Mouse (Mus musculus) lung, embryonic 15.5 days (tissue): ENCODE measurements around the gene Rnf41. TPM values are rescaled to one million over a fixed set of nuclear protein-coding genes. Genes with fewer than 3 reads are reported as not detected.

Experiments used
- ATAC-seq: fragments of 200-750 bp; cut with Nextera tagmentation; 2 replicates; pipeline ENCODE4 v1.8.0; 2017; ENCODE audit warnings: moderate number of reproducible peaks, borderline replicate concordance; ENCODE audit not compliant: low FRiP score, low TSS enrichment; ENCODE audit errors: extremely low read depth
- H3K27ac ChIP-seq: fragments of 300-500 bp; sonication (generic); 2 replicates; pipeline ENCODE4 v1.5.1; 2015; ENCODE audit warnings: moderate library complexity, mild to moderate bottlenecking, inconsistent platforms
- H3K27me3 ChIP-seq: fragments of 300-500 bp; sonication (generic); 2 replicates; pipeline ENCODE4 v1.6.1; 2015; ENCODE audit warnings: inconsistent platforms
- H3K36me3 ChIP-seq: fragments of 300-500 bp; sonication (generic); 2 replicates; pipeline ENCODE4 v1.6.1; 2015; ENCODE audit warnings: inconsistent platforms
- H3K4me1 ChIP-seq: fragments of 300-500 bp; sonication (generic); 2 replicates; pipeline ENCODE4 v1.6.1; 2015; ENCODE audit warnings: inconsistent platforms
- H3K4me2 ChIP-seq: fragments of 300-500 bp; sonication (generic); 2 replicates; pipeline ENCODE4 v1.6.1; 2015; ENCODE audit warnings: inconsistent platforms, mild to moderate bottlenecking, moderate library complexity
- H3K4me3 ChIP-seq: fragments of 300-500 bp; sonication (generic); 2 replicates; pipeline ENCODE4 v1.5.1; 2015; ENCODE audit warnings: mild to moderate bottlenecking, inconsistent platforms
- H3K9ac ChIP-seq: fragments of 300-500 bp; sonication (generic); 2 replicates; pipeline ENCODE4 v1.6.1; 2015; ENCODE audit warnings: inconsistent platforms
- H3K9me3 ChIP-seq: fragments of 300-500 bp; sonication (generic); 2 replicates; pipeline ENCODE4 v1.6.1; 2016; ENCODE audit warnings: inconsistent platforms
- WGBS: fragments of 180-500 bp; shearing (Covaris S2); methylation state at CpG from one replicate; pipeline ENCODE4 v1.1.7; 2015; 5-methylcytosine and 5-hydroxymethylcytosine counted together
- polyA plus RNA-seq: library from polyadenylated mRNA; unstranded; fragments of >200 nt; fragmentation: Nextera tagmentation; extraction: Ambion mirVana; gene quantifications from 2 replicates; pipeline ENCODE4 v1.2.1, GENCODE M21; 2015

Rnf41 gene
- polyA plus RNA-seq, 1 experiment from 2014 or later, result 42.1 TPM

DNA sequence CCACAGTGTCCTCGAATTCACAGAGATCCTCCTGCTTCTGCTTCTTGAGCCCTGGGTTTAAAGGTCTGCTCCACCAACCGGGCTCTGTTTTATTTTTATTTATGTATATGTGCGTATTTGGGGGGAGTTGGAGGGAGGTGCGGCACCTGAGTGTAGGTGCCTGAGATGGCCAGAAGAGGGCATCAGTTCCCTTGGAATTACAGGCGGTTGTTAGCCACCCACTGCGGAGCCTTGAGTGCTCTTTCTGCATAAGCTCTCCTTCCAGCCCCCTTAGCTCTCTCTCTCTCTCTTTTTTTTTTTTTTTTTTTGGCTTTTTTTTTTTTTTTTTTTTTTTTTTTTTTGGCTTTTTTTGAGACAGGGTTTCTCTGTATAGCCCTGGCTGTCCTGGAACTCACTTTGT, 37.1 kb upstream of the Rnf41 start:
- H3K4me2 ChIP-seq, result no peak overlapping the region
- ATAC-seq, result no peak
- 75% methylated on average over 6 of the region's 6 CpGs for WGBS
- H3K4me3 ChIP-seq, result no peak overlapping the region
- peaks cover 8% of the 10 kb centered on the region; the same call in 1 of the 2 replicates for H3K36me3 ChIP-seq
- no peaks in the 10 kb centered on the region for H3K9me3 ChIP-seq
- H3K27me3 ChIP-seq, result no peaks in the 10 kb centered on the region
- H3K27ac ChIP-seq, result no peak overlapping the region
- H3K9ac ChIP-seq, result no peak overlapping the region
- peaks cover 17% of the 10 kb centered on the region for H3K4me1 ChIP-seq

DNA sequence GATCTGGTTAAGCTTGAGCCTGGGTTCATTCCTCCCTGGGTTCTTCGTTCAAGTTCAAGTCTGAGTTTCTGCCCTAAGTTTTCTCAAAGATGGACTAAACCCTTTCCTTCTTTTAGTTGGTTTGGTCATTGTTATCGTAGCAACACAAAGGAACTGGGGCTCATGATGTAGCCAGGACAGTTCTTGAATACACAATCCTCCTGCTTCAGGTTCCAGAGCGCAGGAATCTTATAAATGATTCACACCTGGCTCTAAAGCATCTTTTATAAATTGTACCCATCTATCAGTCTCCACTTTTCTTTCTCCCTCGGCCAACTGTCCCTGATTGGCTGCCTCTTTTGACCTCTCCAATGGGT, 35.4 kb upstream of the Rnf41 start:
- ATAC-seq, result no peak
- no peaks in the 10 kb centered on the region for H3K27me3 ChIP-seq
- peak overlapping the region; percentile 87 for H3K4me2 ChIP-seq
- peak overlapping the region; percentile 95 for H3K27ac ChIP-seq
- H3K4me1 ChIP-seq, result peaks cover 14% of the 10 kb centered on the region
- peak overlapping the region; percentile 99 for H3K9ac ChIP-seq
- H3K36me3 ChIP-seq, result peaks cover 24% of the 10 kb centered on the region
- no peaks in the 10 kb centered on the region for H3K9me3 ChIP-seq
- H3K4me3 ChIP-seq, result peak overlapping the region; percentile 95
- WGBS, result 46% methylated on average over 4 of the region's 4 CpGs

DNA sequence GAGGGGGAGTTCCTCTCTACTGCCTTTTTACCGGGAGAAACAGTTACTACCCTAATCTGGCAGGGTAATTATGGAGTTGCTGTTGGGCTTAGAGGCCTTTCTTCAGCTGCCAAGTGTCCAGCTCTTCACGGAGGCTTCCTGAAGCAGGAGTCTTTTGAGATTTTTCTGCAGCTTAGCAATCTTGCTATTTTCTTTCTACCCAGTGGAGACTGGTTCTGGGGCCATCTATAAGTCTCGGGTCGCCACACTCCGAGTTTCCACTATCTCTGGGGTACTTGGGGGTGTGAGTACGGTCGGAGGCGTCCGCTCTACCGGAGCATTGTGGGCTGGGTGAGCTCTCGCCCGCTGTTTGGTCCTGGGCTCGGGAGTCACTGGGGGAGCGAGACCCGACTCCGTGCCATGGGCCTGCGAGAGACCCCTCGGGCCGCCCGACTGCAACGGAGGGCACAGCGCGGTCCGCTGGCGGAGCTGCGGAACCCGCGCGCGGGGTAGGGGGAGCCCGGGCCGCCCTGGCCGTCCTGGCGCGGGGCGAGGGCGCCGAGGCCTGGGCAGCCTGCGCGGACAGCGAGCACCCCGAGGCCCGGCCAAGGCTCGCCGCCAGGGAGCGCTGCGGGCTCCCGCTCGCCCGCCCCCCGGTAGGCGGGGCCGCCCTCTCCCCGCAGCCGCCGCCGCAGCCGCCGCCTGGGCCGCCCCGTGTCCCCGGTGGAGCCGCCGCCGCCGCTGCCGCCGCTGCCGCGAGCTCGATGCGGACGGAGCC, 34.8 kb upstream of the Rnf41 start, which contains the start of gene Ankrd52:
Ankrd52 (plus strand) TSS at position 661 of the 757 bp plus-strand sequence.
- Histone ChIP-seq H3K4me1 (peaks cover 14% of the 10 kb centered on the region), H3K36me3 (peaks cover 28% of the 10 kb centered on the region), H3K4me2 (peak within 1 kb of the TSS; percentile 87), H3K4me3 (peak within 1 kb of the TSS; percentile 95), H3K27me3 (no peaks in the 10 kb centered on the region), H3K9me3 (no peaks in the 10 kb centered on the region), H3K27ac (peak within 1 kb of the TSS; percentile 95), H3K9ac (peak within 1 kb of the TSS; percentile 99)
- ATAC-seq, result peak; percentile 95
- WGBS, result under 1% methylated on average over 44 of the region's 73 CpGs

DNA sequence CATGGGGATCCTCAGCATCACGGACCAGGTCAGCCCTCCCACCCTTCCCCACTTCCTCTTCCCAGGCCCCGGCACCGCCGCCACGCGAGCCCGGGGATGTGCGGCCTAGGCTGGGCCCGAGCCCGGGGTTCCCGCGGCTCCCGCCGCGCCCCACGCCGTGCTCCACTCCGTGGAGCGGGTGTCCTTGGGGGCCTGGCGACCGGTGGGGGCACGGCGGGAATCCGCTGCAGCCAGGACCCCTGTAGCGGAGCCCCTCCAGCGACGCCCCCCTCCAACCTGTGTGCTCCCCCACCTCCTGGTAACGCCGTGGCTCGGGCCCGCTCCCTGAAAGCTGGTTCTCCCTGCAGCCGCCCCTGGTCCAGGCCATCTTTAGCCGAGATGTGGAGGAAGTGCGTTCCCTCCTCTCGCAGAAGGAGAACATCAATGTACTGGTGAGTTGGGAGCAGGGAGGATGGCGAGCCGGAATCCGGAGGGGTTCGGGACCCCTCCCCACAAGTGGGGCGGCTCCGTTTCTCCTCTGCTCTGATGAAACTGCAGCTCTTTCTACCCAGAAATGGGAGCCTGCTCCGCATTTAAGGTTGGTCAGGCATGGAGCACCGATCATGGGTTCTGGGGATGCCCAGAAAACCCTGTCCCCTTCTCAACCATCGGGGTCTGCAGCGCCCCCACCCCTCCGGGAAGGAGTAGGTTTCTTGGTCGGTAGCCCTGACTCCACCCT, 34.1 kb upstream of the Rnf41 start:
- WGBS, result under 1% methylated on average over 47 of the region's 47 CpGs
- Histone ChIP-seq H3K27me3 (no peaks in the 10 kb centered on the region), H3K4me1 (peaks cover 14% of the 10 kb centered on the region), H3K9me3 (no peaks in the 10 kb centered on the region), H3K4me2 (peak overlapping the region; percentile 87), H3K4me3 (peak overlapping the region; percentile 95), H3K9ac (peak overlapping the region; percentile 99), H3K27ac (peak overlapping the region; percentile 95), H3K36me3 (peaks cover 36% of the 10 kb centered on the region)
- peak; percentile 65 for ATAC-seq

DNA sequence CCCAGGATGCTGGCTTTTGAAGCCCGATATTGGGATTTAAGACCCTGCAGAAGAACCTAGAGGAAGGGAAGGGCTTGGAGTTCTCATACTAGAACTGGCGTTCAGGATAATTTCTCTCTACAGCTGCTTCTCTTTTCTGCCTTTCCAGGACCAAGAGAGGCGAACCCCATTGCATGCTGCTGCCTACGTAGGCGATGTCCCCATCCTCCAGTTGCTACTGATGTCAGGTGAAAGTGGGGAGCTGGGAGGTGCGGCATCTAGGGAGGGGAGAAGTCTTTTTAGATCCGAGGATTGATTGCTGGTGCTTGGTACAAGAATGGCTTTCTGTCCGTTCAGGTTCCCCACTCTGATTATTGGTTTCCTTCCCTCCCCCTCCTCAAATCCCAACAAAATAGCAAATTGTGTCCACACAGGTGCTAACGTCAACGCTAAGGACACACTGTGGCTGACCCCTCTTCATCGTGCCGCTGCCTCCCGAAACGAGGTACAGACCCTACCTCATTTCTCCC, 33.5 kb upstream of the Rnf41 start:
- Histone ChIP-seq H3K9ac (peak overlapping the region; percentile 99), H3K4me3 (peak overlapping the region; percentile 95), H3K9me3 (no peaks in the 10 kb centered on the region), H3K36me3 (peaks cover 42% of the 10 kb centered on the region), H3K4me2 (peak overlapping the region; percentile 87), H3K27me3 (no peaks in the 10 kb centered on the region), H3K27ac (peak overlapping the region; percentile 95; the same call in 1 of the 2 replicates), H3K4me1 (peaks cover 14% of the 10 kb centered on the region)
- no peak for ATAC-seq
- 47% methylated on average over 14 of the region's 14 CpGs for WGBS

DNA sequence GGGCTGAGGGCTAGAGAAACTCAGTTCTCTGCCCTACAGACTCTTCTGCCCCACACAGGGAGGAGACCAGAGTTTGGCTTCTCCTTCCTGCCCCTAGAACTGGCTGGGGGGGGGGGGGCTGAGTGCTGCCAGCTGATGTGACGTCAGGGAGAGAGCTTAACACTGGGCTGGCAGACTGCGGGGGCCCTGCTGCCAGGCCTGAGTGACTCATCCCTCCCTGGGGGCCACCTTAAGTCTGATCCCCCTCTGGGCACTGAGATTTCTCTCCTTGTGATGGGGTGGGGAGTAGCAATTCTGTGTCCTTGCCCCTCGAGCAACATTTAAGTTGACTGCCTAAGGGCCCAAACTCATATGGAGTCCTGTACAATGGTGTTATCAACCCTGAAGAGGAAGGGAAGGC, 33.0 kb upstream of the Rnf41 start:
- Histone ChIP-seq H3K9ac (peak overlapping the region; percentile 99; the same call in 1 of the 2 replicates), H3K4me2 (peak overlapping the region; percentile 87), H3K27me3 (no peaks in the 10 kb centered on the region), H3K9me3 (no peaks in the 10 kb centered on the region), H3K4me1 (peaks cover 14% of the 10 kb centered on the region), H3K4me3 (peak overlapping the region; percentile 95), H3K27ac (no peak overlapping the region), H3K36me3 (peaks cover 46% of the 10 kb centered on the region)
- ATAC-seq, result no peak
- WGBS, result 53% methylated on average over 3 of the region's 3 CpGs

DNA sequence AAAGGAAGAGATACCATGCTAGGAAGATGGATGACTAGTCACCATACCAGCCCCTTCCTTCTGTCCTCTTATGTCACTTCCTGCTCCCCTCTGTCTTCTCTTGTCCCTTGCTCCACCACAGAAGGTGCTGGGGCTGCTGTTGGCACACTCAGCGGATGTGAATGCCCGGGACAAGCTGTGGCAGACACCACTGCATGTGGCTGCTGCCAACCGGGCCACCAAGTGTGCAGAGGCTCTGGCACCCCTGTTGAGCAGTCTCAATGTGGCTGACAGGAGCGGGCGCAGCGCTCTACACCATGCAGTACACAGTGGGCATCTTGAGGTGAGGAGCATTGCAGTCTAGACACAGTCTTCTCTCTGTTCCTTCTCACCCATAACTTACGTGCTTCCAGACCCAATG, 32.2 kb upstream of the Rnf41 start:
- Histone ChIP-seq H3K4me1 (peaks cover 14% of the 10 kb centered on the region), H3K36me3 (peaks cover 54% of the 10 kb centered on the region), H3K9me3 (no peaks in the 10 kb centered on the region), H3K4me2 (no peak overlapping the region), H3K27me3 (no peaks in the 10 kb centered on the region), H3K4me3 (no peak overlapping the region), H3K27ac (no peak overlapping the region), H3K9ac (no peak overlapping the region)
- 95% methylated on average over 7 of the region's 7 CpGs for WGBS
- no peak for ATAC-seq

DNA sequence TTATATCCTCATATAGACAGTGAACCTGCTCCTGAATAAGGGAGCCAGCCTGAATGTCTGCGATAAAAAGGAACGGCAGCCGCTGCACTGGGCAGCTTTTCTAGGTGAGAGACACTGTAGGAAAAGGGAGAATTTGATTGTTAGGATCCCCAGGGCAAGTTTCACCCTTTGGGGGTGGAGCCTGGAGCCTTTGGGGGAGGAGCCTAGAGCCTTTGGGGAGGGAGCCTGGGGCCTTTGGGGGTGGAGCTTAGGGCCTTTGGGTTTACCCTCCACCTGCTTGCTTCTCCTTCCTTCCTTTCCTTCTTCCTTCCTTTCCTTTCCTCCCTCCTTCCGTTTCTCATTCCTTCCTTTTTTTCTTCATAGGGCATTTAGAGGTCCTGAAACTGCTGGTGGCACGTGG, 30.9 kb upstream of the Rnf41 start:
- Histone ChIP-seq H3K27me3 (no peaks in the 10 kb centered on the region), H3K27ac (no peak overlapping the region), H3K9me3 (no peaks in the 10 kb centered on the region), H3K36me3 (peaks cover 67% of the 10 kb centered on the region), H3K9ac (no peak overlapping the region), H3K4me2 (no peak overlapping the region), H3K4me3 (no peak overlapping the region), H3K4me1 (peaks cover 14% of the 10 kb centered on the region)
- 82% methylated on average over 5 of the region's 5 CpGs for WGBS
- ATAC-seq, result no peak

DNA sequence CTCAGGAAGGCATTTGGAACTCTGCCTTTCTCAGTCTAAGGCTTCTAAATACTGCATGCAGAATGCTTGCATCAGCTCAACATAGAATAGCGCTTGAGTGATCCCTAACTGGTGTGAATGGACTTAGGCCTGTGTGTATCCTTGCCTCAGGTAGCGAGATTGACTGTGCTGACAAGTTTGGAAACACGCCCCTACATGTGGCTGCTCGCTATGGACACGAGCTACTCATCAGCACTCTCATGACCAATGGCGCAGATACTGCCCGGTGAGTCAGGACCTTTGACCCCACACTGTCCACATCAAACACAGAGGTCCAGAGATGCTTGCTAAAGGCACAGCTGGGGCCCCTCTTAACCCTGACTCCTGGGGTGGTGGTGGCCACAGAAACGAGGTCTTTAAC, 29.0 kb upstream of the Rnf41 start:
- Histone ChIP-seq H3K4me1 (peaks cover 14% of the 10 kb centered on the region), H3K9ac (no peak overlapping the region), H3K4me2 (no peak overlapping the region), H3K27ac (no peak overlapping the region), H3K9me3 (no peaks in the 10 kb centered on the region), H3K36me3 (peaks cover 87% of the 10 kb centered on the region), H3K4me3 (no peak overlapping the region), H3K27me3 (no peaks in the 10 kb centered on the region)
- ATAC-seq, result no peak
- 78% methylated on average over 8 of the region's 8 CpGs for WGBS

DNA sequence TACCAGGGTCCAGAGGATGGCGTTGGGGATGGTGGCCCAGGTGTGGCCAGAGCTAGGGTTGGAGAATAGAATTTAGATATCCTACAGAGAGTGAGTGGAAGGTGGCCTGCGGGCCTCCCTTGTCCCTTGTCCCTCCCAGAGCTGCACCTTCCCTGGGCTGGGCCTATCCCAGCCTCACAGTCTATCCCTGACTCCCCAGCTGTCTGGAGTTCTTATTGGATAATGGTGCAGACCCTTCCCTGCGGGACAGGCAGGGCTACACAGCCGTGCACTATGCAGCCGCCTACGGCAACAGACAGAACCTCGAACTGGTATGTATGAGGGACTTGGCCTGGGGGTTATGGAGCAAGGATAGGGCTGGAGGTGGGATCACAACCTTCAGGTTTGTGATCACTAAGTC, 25.6 kb upstream of the Rnf41 start:
- Histone ChIP-seq H3K27me3 (no peaks in the 10 kb centered on the region), H3K36me3 (peaks cover 98% of the 10 kb centered on the region), H3K27ac (no peak overlapping the region), H3K9me3 (no peaks in the 10 kb centered on the region), H3K4me1 (no peaks in the 10 kb centered on the region), H3K4me3 (no peak overlapping the region), H3K9ac (no peak overlapping the region), H3K4me2 (no peak overlapping the region)
- WGBS, result 90% methylated on average over 7 of the region's 7 CpGs
- ATAC-seq, result no peak

DNA sequence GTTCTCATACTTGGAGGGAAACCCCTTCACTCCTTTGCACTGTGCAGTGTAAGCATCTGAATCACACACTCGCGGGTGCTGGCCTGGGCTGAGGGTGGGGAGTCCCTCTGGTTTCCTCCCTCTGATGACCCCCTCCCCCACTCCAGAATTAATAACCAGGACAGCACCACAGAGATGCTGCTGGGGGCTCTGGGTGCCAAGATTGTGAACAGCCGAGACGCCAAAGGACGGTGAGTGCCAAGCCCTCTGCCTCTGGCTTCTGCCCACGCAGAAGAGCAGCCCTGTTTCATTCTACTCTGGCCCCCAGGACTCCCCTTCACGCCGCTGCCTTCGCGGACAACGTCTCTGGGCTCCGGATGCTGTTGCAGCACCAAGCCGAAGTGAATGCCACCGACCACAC, 22.5 kb upstream of the Rnf41 start:
- Histone ChIP-seq H3K9me3 (no peaks in the 10 kb centered on the region), H3K27ac (no peak overlapping the region), H3K27me3 (no peaks in the 10 kb centered on the region), H3K4me1 (no peaks in the 10 kb centered on the region), H3K36me3 (peaks cover 98% of the 10 kb centered on the region), H3K4me2 (no peak overlapping the region), H3K9ac (no peak overlapping the region), H3K4me3 (no peak overlapping the region)
- WGBS, result 89% methylated on average over 14 of the region's 14 CpGs
- no peak for ATAC-seq

DNA sequence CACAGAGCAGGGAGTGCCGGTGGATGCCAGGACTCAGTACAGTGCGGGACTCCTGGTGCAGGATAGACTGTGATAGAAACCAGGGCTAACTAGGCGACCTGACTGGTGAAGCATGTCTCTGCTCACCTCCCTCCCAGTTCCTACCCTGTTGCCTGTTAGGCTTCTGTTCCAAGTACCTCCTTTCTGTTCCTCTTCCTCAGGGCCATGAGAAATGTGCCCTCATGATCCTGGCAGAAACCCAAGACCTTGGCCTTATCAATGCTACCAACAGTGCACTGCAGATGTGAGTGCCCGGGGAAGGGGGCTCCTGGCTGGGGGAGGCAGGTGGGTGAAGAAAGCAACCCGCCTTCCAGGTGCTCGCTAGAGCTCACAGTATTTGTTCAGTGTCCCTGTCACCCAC, 21.9 kb upstream of the Rnf41 start:
- Histone ChIP-seq H3K4me3 (no peak overlapping the region), H3K4me2 (no peak overlapping the region), H3K27me3 (no peaks in the 10 kb centered on the region), H3K27ac (no peak overlapping the region), H3K9ac (no peak overlapping the region), H3K36me3 (peaks cover 98% of the 10 kb centered on the region), H3K9me3 (no peaks in the 10 kb centered on the region), H3K4me1 (no peaks in the 10 kb centered on the region)
- no peak for ATAC-seq
- 79% methylated on average over 6 of the region's 6 CpGs for WGBS
